In genomic region chr7:114477884-114478283, GRCm38 (mm10) we compare ENCODE assay signal across 22 mouse cellular contexts.
DNase-seq lines count a peak whose midpoint lies in the region; ATAC-seq and TF ChIP-seq lines count a peak whose summit lies in the region.
"Had no signal": no experiment of that assay in that cellular context is flagged by ENCODE, and none has a peak within 500 bp of the region (broad histone marks: within the 10 kb centered on the region; RNA-seq: fewer than 3 reads in every experiment).

No protein-coding gene starts in this region.

- TF ChIP-seq EP300 in MEL (IDR thresholded peaks at IDR 0.05; ENCODE audit: low read depth in 1 of 2, low read length in 2 of 2) = peak; percentile 65 to 83

- H3K27me3 ChIP-seq in G1E (ENCODE audit: insufficient read depth, low read length) (no peaks in the 10 kb centered on the region), MEL (ENCODE audit: control insufficient read depth in 1 of 2, insufficient read depth in 2 of 2, low read length in 2 of 2) (no peaks in the 10 kb centered on the region)
- H3K27me3 ChIP-seq in hindbrain, embryonic 10.5 days (ENCODE audit: insufficient read depth, poor library complexity, severe bottlenecking) = no peaks in the 10 kb centered on the region
- no peaks in the 10 kb centered on the region for H3K27me3 ChIP-seq in liver, embryonic 11.5 days (replicated peaks; ENCODE audit: control insufficient read depth, insufficient read depth, low read length)
- H3K27me3 ChIP-seq: embryonic facial prominence, embryonic 13.5 days; embryonic facial prominence, embryonic 15.5 days; forebrain, embryonic 12.5 days had no signal

- no peak for TF ChIP-seq CTCF in G1E (IDR thresholded peaks at IDR 0.05; ENCODE audit: low read depth, low read length)
- TF ChIP-seq CTCF in MEL (IDR thresholded peaks at IDR 0.05 in 2 of 3, conservative IDR thresholded peaks at IDR 0.05 in 1 of 3; ENCODE audit: control insufficient read depth in 1 of 3, insufficient read depth in 1 of 3, low read depth in 2 of 3, low read length in 3 of 3, poor library complexity in 1 of 3, severe bottlenecking in 1 of 3) = no peak

- 88% methylated on average over 2 of the region's 2 CpGs for WGBS in hindbrain, embryonic 10.5 days
- WGBS in liver, embryonic 11.5 days = 52% methylated on average over 2 of the region's 2 CpGs

- H3K4me3 ChIP-seq in G1E (ENCODE audit: low read depth, low read length) (no peak overlapping the region), MEL (ENCODE audit: control insufficient read depth in 1 of 2, insufficient read depth in 1 of 2, low read depth in 2 of 2, low read length in 2 of 2) (no peak overlapping the region)
- H3K4me3 ChIP-seq in hindbrain, embryonic 10.5 days = no peak overlapping the region
- no peak overlapping the region for H3K4me3 ChIP-seq in liver, embryonic 11.5 days (ENCODE audit: low read depth, low read length)
- H3K4me3 ChIP-seq: embryonic facial prominence, embryonic 13.5 days; embryonic facial prominence, embryonic 15.5 days; erythroblast, embryonic 14.5 days; forebrain, embryonic 10.5 days; forebrain, embryonic 12.5 days had no signal

- H3K4me2 ChIP-seq in liver, embryonic 11.5 days = no peak overlapping the region
- H3K4me2 ChIP-seq: embryonic facial prominence, embryonic 13.5 days; embryonic facial prominence, embryonic 15.5 days; forebrain, embryonic 12.5 days had no signal

- H3K27ac ChIP-seq in MEL (ENCODE audit: control insufficient read depth, low read depth, low read length) = peak overlapping the region; percentile 36; the same call in 1 of the 2 replicates
- no peak overlapping the region for H3K27ac ChIP-seq in hindbrain, embryonic 10.5 days
- H3K27ac ChIP-seq in liver, embryonic 11.5 days (ENCODE audit: low read depth, low read length) = no peak overlapping the region
- H3K27ac ChIP-seq: embryonic facial prominence, embryonic 13.5 days; embryonic facial prominence, embryonic 15.5 days; forebrain, embryonic 10.5 days; forebrain, embryonic 12.5 days had no signal

- TF ChIP-seq RAD21 in MEL (IDR thresholded peaks at IDR 0.05; ENCODE audit: low read depth, low read length) = no peak

- H3K36me3 ChIP-seq in G1E (replicated peaks) = no peaks in the 10 kb centered on the region
- peaks cover 0 to 49% of the 10 kb centered on the region in 2 experiments; a peak in 2 of 4 replicates for H3K36me3 ChIP-seq in MEL (ENCODE audit: control insufficient read depth in 1 of 2, insufficient read depth in 2 of 2, low read length in 2 of 2)
- H3K36me3 ChIP-seq in hindbrain, embryonic 10.5 days = no peaks in the 10 kb centered on the region
- no peaks in the 10 kb centered on the region for H3K36me3 ChIP-seq in liver, embryonic 11.5 days (ENCODE audit: control insufficient read depth, insufficient read depth, low read length)
- H3K36me3 ChIP-seq: embryonic facial prominence, embryonic 13.5 days; embryonic facial prominence, embryonic 15.5 days; forebrain, embryonic 10.5 days; forebrain, embryonic 12.5 days had no signal

- no peak for TF ChIP-seq POLR2A in MEL (IDR thresholded peaks at IDR 0.05; ENCODE audit: control insufficient read depth in 1 of 2, insufficient read depth in 1 of 2, low read depth in 1 of 2, low read length in 2 of 2, poor library complexity in 1 of 2)

- H3K79me2 ChIP-seq in MEL (ENCODE audit: control insufficient read depth, insufficient read depth, low read length, poor library complexity) = peaks cover 3% of the 10 kb centered on the region

- H3K4me1 ChIP-seq in G1E (ENCODE audit: insufficient read depth, low read depth, low read length) = peaks cover 47% of the 10 kb centered on the region
- peaks cover 15 to 33% of the 10 kb centered on the region in 2 experiments for H3K4me1 ChIP-seq in MEL (ENCODE audit: control insufficient read depth in 1 of 2, insufficient read depth in 2 of 2, low read length in 2 of 2)
- no peaks in the 10 kb centered on the region for H3K4me1 ChIP-seq in hindbrain, embryonic 10.5 days (replicated peaks)
- no peaks in the 10 kb centered on the region for H3K4me1 ChIP-seq in liver, embryonic 11.5 days (replicated peaks; ENCODE audit: control insufficient read depth, insufficient read depth, low read length)
- H3K4me1 ChIP-seq: embryonic facial prominence, embryonic 13.5 days; embryonic facial prominence, embryonic 15.5 days had no signal

- peak; percentile 23 for ATAC-seq in G1E (ENCODE audit: extremely low read depth, insufficient number of reproducible peaks, low FRiP score, poor library complexity, severe bottlenecking)
- ATAC-seq in liver, embryonic 11.5 days (replicated peaks; ENCODE audit: low FRiP score) = no peak; the same call in 1 of the 2 replicates
- ATAC-seq: forebrain, embryonic 14.5 days; forebrain, embryonic 16.5 days had no signal

- H3K9ac ChIP-seq in MEL (ENCODE audit: control insufficient read depth, low read depth, low read length, poor library complexity, severe bottlenecking) = no peak overlapping the region
- H3K9ac ChIP-seq in liver, embryonic 11.5 days (ENCODE audit: low read depth, low read length) = no peak overlapping the region
- H3K9ac ChIP-seq: embryonic facial prominence, embryonic 13.5 days; embryonic facial prominence, embryonic 15.5 days; forebrain, embryonic 12.5 days had no signal

- DNase-seq in G1E (ENCODE audit: low spot score) (no peak), MEL (ENCODE audit: low read depth, low spot score) (peak; percentile 30)
- DNase-seq in naive thymus-derived CD4-positive, alpha-beta T cell, adult 2 months (ENCODE audit: low read depth) = peak; percentile 34
- DNase-seq in hindbrain, embryonic 10.5 days (ENCODE audit: low spot score) = no peak
- DNase-seq in liver, embryonic 11.5 days (ENCODE audit: low spot score) = no peak
- DNase-seq: adrenal gland, adult 2 months; adrenal gland, postnatal 10 days; adrenal gland, postnatal 25 days; cerebellum, adult 11 months; cerebellum, adult 18-20 months; cerebellum, adult 8-10 months; cerebellum, adult 9-11 months; cerebellum, postnatal 14 days; cerebellum, postnatal 36 days; embryo, embryonic 11 days had no signal

- no peaks in the 10 kb centered on the region for H3K9me3 ChIP-seq in G1E (replicated peaks)
- no peaks in the 10 kb centered on the region for H3K9me3 ChIP-seq in MEL (replicated peaks; ENCODE audit: insufficient read depth, low read length)
- no peaks in the 10 kb centered on the region for H3K9me3 ChIP-seq in hindbrain, embryonic 10.5 days
- H3K9me3 ChIP-seq in liver, embryonic 11.5 days (ENCODE audit: control insufficient read depth, low read length) = no peaks in the 10 kb centered on the region
- H3K9me3 ChIP-seq: embryonic facial prominence, embryonic 13.5 days; embryonic facial prominence, embryonic 15.5 days; forebrain, embryonic 10.5 days; forebrain, embryonic 12.5 days had no signal

TF ChIP-seq in MEL, 35 proteins besides CTCF, POLR2A, EP300 and RAD21 (continues in another document):
- TF ChIP-seq MAZ (IDR thresholded peaks at IDR 0.05; ENCODE audit: low read depth, low read length) (no peak), MAFK (IDR thresholded peaks at IDR 0.05; ENCODE audit: borderline replicate concordance, low read depth, low read length) (peak; percentile 29; the same call in 1 of the 2 replicates), ZKSCAN1 (IDR thresholded peaks at IDR 0.05; ENCODE audit: low read depth, low read length) (no peak), GABPA (IDR thresholded peaks at IDR 0.05; ENCODE audit: low read depth, low read length) (no peak), TBP (IDR thresholded peaks at IDR 0.05; ENCODE audit: low read depth, low read length) (no peak), ZMIZ1 (IDR thresholded peaks at IDR 0.05; ENCODE audit: low read depth, low read length) (no peak), ZNF384 (IDR thresholded peaks at IDR 0.05; ENCODE audit: low read depth, low read length) (no peak), MXI1 (IDR thresholded peaks at IDR 0.05; ENCODE audit: low read depth, low read length) (no peak), SIN3A (IDR thresholded peaks at IDR 0.05; ENCODE audit: low read length) (peak; percentile 46), SMC3 (IDR thresholded peaks at IDR 0.05; ENCODE audit: low read depth, low read length) (no peak), TCF12 (IDR thresholded peaks at IDR 0.05; ENCODE audit: low read depth, low read length) (peak; percentile 76), KAT2A (conservative IDR thresholded peaks at IDR 0.05; ENCODE audit: low read depth, low read length) (no peak), POLR2AphosphoS2 (IDR thresholded peaks at IDR 0.05; ENCODE audit: low read length) (no peak), RCOR1 (IDR thresholded peaks at IDR 0.05; ENCODE audit: low read depth, low read length) (peak; percentile 96), ELF1 (IDR thresholded peaks at IDR 0.05; ENCODE audit: low read depth, low read length) (no peak), MYB (IDR thresholded peaks at IDR 0.05; ENCODE audit: low read depth, low read length) (no peak), USF1 (IDR thresholded peaks at IDR 0.05; ENCODE audit: low read depth, low read length) (no peak), ZC3H11A (IDR thresholded peaks at IDR 0.05; ENCODE audit: low read depth, low read length) (no peak), MAX (IDR thresholded peaks at IDR 0.05; ENCODE audit: low read length) (no peak), POLR2AphosphoS5 (IDR thresholded peaks at IDR 0.05; ENCODE audit: borderline replicate concordance, low read depth, low read length) (no peak), NELFE (IDR thresholded peaks at IDR 0.05; ENCODE audit: low read depth, low read length) (no peak), NRF1 (IDR thresholded peaks at IDR 0.05; ENCODE audit: insufficient read depth, low read depth, low read length, poor library complexity, severe bottlenecking) (no peak), BHLHE40 (IDR thresholded peaks at IDR 0.05; ENCODE audit: borderline replicate concordance, low read depth, low read length) (peak; percentile 25; the same call in 1 of the 2 replicates), UBTF (IDR thresholded peaks at IDR 0.05; ENCODE audit: borderline replicate concordance, insufficient read depth, low read depth, low read length) (no peak), CHD1 (IDR thresholded peaks at IDR 0.05; ENCODE audit: low read depth, low read length) (no peak), ETS1 (IDR thresholded peaks at IDR 0.05; ENCODE audit: low read depth, low read length) (peak; percentile 63), HCFC1 (IDR thresholded peaks at IDR 0.05; ENCODE audit: low read depth, low read length) (no peak), USF2 (IDR thresholded peaks at IDR 0.05; ENCODE audit: borderline replicate concordance in 1 of 2, insufficient read depth in 1 of 2, low read depth in 1 of 2, low read length in 2 of 2) (no peak), E2F4 (IDR thresholded peaks at IDR 0.05; ENCODE audit: borderline replicate concordance, low read depth, low read length) (no peak), GATA1 (IDR thresholded peaks at IDR 0.05; ENCODE audit: low read depth, low read length) (peak; percentile 83), MEF2A (IDR thresholded peaks at IDR 0.05; ENCODE audit: extremely low read depth, insufficient replicate concordance, low read depth, low read length, poor library complexity, severe bottlenecking) (no peak), CHD2 (IDR thresholded peaks at IDR 0.05; ENCODE audit: low read length) (no peak)

Comparison
In these comparisons a context has a peak if more than half of its experiments do, and no peak if none do; other contexts are left out.
1. DNase-seq: peak in MEL (single experiment) and naive thymus-derived CD4-positive, alpha-beta T cell, adult 2 months (single experiment); none in G1E (single experiment), hindbrain, embryonic 10.5 days (single experiment) and liver, embryonic 11.5 days (single experiment).